Mouse (Mus musculus) hindbrain, postnatal 0 days (tissue): Measurements from ENCODE around the gene Elf3. TPM values are rescaled to one million over a fixed set of nuclear protein-coding genes. Genes with fewer than 3 reads are reported as not detected.
"Not testable (repeated sequence)": the region's sequence is repeated elsewhere in the genome, so short reads cannot be mapped to it uniquely, and the experiment has no call there.

Source experiments
- ATAC-seq: fragments of 200-750 bp; cut with Nextera tagmentation; 2 replicates; pipeline ENCODE4 v1.8.0; 2017; ENCODE audit warnings: mild to moderate bottlenecking, moderate TSS enrichment, moderate library complexity
- DNase-seq: peaks from one replicate; pipeline ENCODE4 v3.0.0-alpha.2; 2015; ENCODE audit warnings: low spot score
- H3K27ac ChIP-seq: fragments of 300-500 bp; sonication (generic); 2 replicates; pipeline ENCODE4 v1.5.1; 2014; ENCODE audit warnings: mild to moderate bottlenecking
- H3K27me3 ChIP-seq: fragments of 300-500 bp; sonication (generic); 2 replicates; pipeline ENCODE4 v1.6.1; 2014; ENCODE audit warnings: low read length, mixed read lengths; ENCODE audit not compliant: insufficient read depth
- H3K36me3 ChIP-seq: fragments of 300-500 bp; sonication (generic); 2 replicates; pipeline ENCODE4 v1.6.1; 2014; ENCODE audit warnings: low read length, mixed read lengths; ENCODE audit not compliant: insufficient read depth
- H3K4me1 ChIP-seq: fragments of 300-500 bp; sonication (generic); 2 replicates; pipeline ENCODE4 v1.6.1; 2014; ENCODE audit warnings: antibody characterized with exemption, low read length, mixed read lengths; ENCODE audit not compliant: insufficient read depth
- H3K4me2 ChIP-seq: fragments of 300-500 bp; sonication (generic); 2 replicates; pipeline ENCODE4 v1.6.1; 2014; ENCODE audit warnings: low read depth, mild to moderate bottlenecking, low read length, moderate library complexity, mixed read lengths
- H3K4me3 ChIP-seq: fragments of 300-500 bp; sonication (generic); 2 replicates; pipeline ENCODE4 v1.5.1; 2014; ENCODE audit warnings: low read length
- H3K9ac ChIP-seq: fragments of 300-500 bp; sonication (generic); replicated peaks from 2 replicates; pipeline ENCODE4 v1.6.1; 2014; ENCODE audit warnings: mild to moderate bottlenecking, low read length, moderate library complexity, mixed read lengths
- H3K9me3 ChIP-seq: fragments of 300-500 bp; sonication (generic); 2 replicates; pipeline ENCODE4 v1.6.1; 2016; ENCODE audit warnings: low read length, mixed read lengths
- CTCF ChIP-seq: IDR thresholded peaks from 2 replicates; pipeline ENCODE4 v1.5.1; 2016; ENCODE audit warnings: antibody characterized with exemption, control low read depth, low read depth
- WGBS: fragments of 180-500 bp; shearing (Covaris S2); extraction: QIAGEN DNeasy Blood & Tissue Kit; methylation state at CpG from one replicate; pipeline ENCODE4 v1.1.7; 2014; 5-methylcytosine and 5-hydroxymethylcytosine counted together
- polyA plus RNA-seq: library from polyadenylated mRNA; unstranded; fragments of >200 nt; fragmentation: Nextera tagmentation; extraction: Ambion mirVana; gene quantifications from 2 replicates; pipeline ENCODE4 v1.2.1, GENCODE M21; 2015
- total RNA-seq: library from RNA; depleted of rRNA; stranded (reverse); fragments of >200 nt; gene quantifications from 2 replicates; pipeline ENCODE4 v1.2.3, GENCODE M21; 2014

Gene Elf3
- total and polyA plus RNA-seq, 2 experiments from 2014 or later: 0.10 to 0.54 TPM

GRCm38 (mm10) chr1:135244014-135244413 is 14.4 kb downstream of the Elf3 start:
- H3K27me3 ChIP-seq: no peaks in the 10 kb centered on the region
- H3K36me3 ChIP-seq: no peaks in the 10 kb centered on the region
- no peak overlapping the region for H3K4me2 ChIP-seq
- no peak overlapping the region for H3K4me3 ChIP-seq
- ATAC-seq: no peak
- H3K9ac ChIP-seq: no peak overlapping the region
- DNase-seq: no peak
- TF ChIP-seq CTCF: no peak
- peaks cover 6% of the 10 kb centered on the region; the same call in 1 of the 2 replicates for H3K4me1 ChIP-seq
- no peaks in the 10 kb centered on the region for H3K9me3 ChIP-seq
- no peak overlapping the region for H3K27ac ChIP-seq
- WGBS: 80% methylated on average over 8 of the region's 8 CpGs

- not testable (repeated sequence) for H3K27ac ChIP-seq, ATAC-seq, DNase-seq, H3K4me2 ChIP-seq, H3K36me3 ChIP-seq, H3K4me1 ChIP-seq, H3K27me3 ChIP-seq, H3K4me3 ChIP-seq, H3K9ac ChIP-seq, H3K9me3 ChIP-seq
- WGBS: 93% methylated on average over 4 of the region's 4 CpGs
Measured at GRCm38 (mm10) chr1:135240206-135240605, 18.2 kb downstream of the Elf3 start.

- DNase-seq: no peak
Measured at GRCm38 (mm10) chr1:135237131-135237851, 21.1 kb downstream of the Elf3 start.

GRCm38 (mm10) chr1:135234771-135235170 is 23.6 kb downstream of the Elf3 start:
- Histone ChIP-seq H3K27ac (no peak overlapping the region), H3K4me1 (no peaks in the 10 kb centered on the region), H3K4me2 (no peak overlapping the region), H3K9me3 (no peaks in the 10 kb centered on the region), H3K9ac (no peak overlapping the region), H3K4me3 (no peak overlapping the region), H3K36me3 (no peaks in the 10 kb centered on the region), H3K27me3 (no peaks in the 10 kb centered on the region)
- 92% methylated on average over 12 of the region's 12 CpGs for WGBS
- DNase-seq: no peak
- no peak for ATAC-seq
- TF ChIP-seq CTCF: no peak

More at GRCm38 (mm10) chr1:135237131-135237851, 21.1 kb downstream of the Elf3 start:
- H3K4me2 ChIP-seq: no peak overlapping the region
- H3K9ac ChIP-seq: no peak overlapping the region
- H3K36me3 ChIP-seq: no peaks in the 10 kb centered on the region
- no peaks in the 10 kb centered on the region for H3K27me3 ChIP-seq
- no peak for ATAC-seq
- WGBS: 70% methylated on average over 12 of the region's 12 CpGs
- H3K4me1 ChIP-seq: no peaks in the 10 kb centered on the region
- no peak overlapping the region for H3K27ac ChIP-seq
- H3K9me3 ChIP-seq: no peaks in the 10 kb centered on the region
- TF ChIP-seq CTCF: no peak
- H3K4me3 ChIP-seq: no peak overlapping the region

- no peak for DNase-seq
- H3K4me1 ChIP-seq: no peaks in the 10 kb centered on the region
- no peaks in the 10 kb centered on the region for H3K9me3 ChIP-seq
- no peak for ATAC-seq
- H3K9ac ChIP-seq: no peak overlapping the region
- no peaks in the 10 kb centered on the region for H3K36me3 ChIP-seq
- H3K27me3 ChIP-seq: no peaks in the 10 kb centered on the region
- 91% methylated on average over 6 of the region's 6 CpGs for WGBS
- no peak overlapping the region for H3K4me3 ChIP-seq
- TF ChIP-seq CTCF: no peak
- H3K4me2 ChIP-seq: no peak overlapping the region
- no peak overlapping the region for H3K27ac ChIP-seq
Measured at GRCm38 (mm10) chr1:135233961-135234360, 24.4 kb downstream of the Elf3 start.

- H3K9ac ChIP-seq: not testable (repeated sequence)
- WGBS: 79% methylated on average over 20 of the region's 20 CpGs
Measured at GRCm38 (mm10) chr1:135231878-135232277, 26.5 kb downstream of the Elf3 start.

GRCm38 (mm10) chr1:135227339-135227950 is 30.9 kb downstream of the Elf3 start:
- Histone ChIP-seq H3K4me2 (no peak overlapping the region), H3K9me3 (no peaks in the 10 kb centered on the region), H3K4me3 (no peak overlapping the region), H3K4me1 (no peaks in the 10 kb centered on the region), H3K9ac (no peak overlapping the region), H3K27ac (no peak overlapping the region), H3K27me3 (no peaks in the 10 kb centered on the region), H3K36me3 (no peaks in the 10 kb centered on the region)
- TF ChIP-seq CTCF: no peak
- 79% methylated on average over 13 of the region's 13 CpGs for WGBS
- ATAC-seq (no peak), DNase-seq (no peak)

More at GRCm38 (mm10) chr1:135231878-135232277, 26.5 kb downstream of the Elf3 start:
- H3K4me1 ChIP-seq, DNase-seq, H3K9me3 ChIP-seq, H3K27me3 ChIP-seq, H3K36me3 ChIP-seq, H3K4me2 ChIP-seq, H3K4me3 ChIP-seq, ATAC-seq, H3K27ac ChIP-seq: not testable (repeated sequence)
